Mouse (Mus musculus): Measurements from ENCODE around the gene Nedd4. TPM values are rescaled to one million over a fixed set of nuclear protein-coding genes. Genes with fewer than 3 reads are reported as not detected.

The Nedd4 gene
- polyA plus RNA-seq (2016; fragmentation: Nextera tagmentation; extraction: Ambion mirVana), result 624 and 643 TPM in 2 replicates

DNA sequence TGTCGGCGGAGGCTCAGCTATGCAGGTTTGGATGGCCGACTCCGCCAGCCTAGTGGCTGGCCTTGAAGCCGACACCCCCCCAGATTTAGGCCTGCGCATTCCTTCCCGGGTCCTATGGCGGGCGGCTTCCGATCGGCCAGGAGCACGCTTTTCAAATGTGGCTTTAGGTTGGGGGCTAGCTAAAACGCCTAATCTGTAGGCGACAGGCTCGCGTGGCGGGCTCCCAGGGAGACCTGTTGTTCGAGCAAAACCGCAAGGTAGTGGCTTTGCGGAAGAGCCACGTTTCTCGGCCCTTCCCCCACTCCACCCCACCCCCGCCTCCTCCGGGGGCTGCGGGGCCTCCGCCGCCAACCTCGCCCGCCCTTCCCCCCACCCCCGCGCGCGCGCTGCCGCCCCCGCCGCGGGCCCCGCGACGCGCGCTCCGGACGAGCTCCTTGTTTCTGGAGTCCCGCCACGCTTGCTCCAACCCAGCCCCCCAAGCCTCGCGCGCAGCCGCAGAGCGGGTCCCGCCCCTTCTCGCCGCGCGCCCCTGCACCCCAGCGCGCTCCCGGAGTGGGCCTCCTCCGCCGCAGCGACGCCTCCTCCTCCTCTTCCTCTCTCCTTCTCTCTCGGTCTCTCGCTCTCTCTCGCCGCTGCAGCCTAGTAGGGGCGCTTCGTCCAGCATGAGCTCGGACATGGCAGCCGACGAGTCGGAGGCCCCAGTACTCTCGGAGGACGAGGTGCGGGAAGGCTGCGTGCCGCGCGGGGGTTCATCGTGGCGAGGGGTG, at the start of gene Nedd4:
TSS of gene Nedd4 (plus strand) at position 452 of the 767 bp plus-strand sequence.
- ATAC-seq (ENCODE audit: insufficient number of reproducible peaks, low FRiP score), result peak; percentile 94
- WGBS, result 1% methylated on average over 73 of the region's 83 CpGs

DNA sequence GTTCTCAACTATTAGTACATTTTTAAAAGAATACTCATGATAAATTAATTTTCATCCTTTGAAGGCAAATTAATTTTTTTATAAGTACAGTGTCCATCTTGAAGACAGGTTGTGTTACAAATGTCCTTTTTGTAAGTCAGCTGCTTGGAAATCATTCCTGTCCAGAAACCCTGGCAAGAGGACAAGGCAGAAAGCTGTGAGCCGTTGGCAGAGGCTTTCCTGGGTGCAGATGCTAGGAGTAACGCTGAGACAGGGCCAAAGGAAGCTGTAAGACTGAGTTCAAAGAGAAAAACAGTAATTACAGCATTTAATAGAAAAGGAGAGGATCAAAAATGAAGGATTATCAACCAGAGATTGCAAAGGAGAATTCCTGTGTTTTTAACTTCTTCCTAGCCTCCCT, 48.3 kb upstream of the Nedd4 start:
- Histone ChIP-seq H3K36me3 (peaks cover 43% of the 10 kb centered on the region), H3K4me1 (replicated peaks) (no peaks in the 10 kb centered on the region), H3K9ac (no peak overlapping the region), H3K9me3 (replicated peaks) (no peaks in the 10 kb centered on the region), H3K27ac (ENCODE audit: poor library complexity, severe bottlenecking) (no peak overlapping the region), H3K27me3 (replicated peaks) (no peaks in the 10 kb centered on the region), H3K4me2 (no peak overlapping the region), H3K4me3 (no peak overlapping the region)
- ATAC-seq (ENCODE audit: insufficient number of reproducible peaks, low FRiP score), result no peak
- 74% methylated on average over 2 of the region's 2 CpGs for WGBS

More for the DNA sequence above, at the start of gene Nedd4:
- H3K4me3 ChIP-seq, result peak within 1 kb of the TSS; percentile 100
- peak within 1 kb of the TSS; percentile 100 for H3K9ac ChIP-seq
- H3K9me3 ChIP-seq (replicated peaks), result no peaks in the 10 kb centered on the region
- no peaks in the 10 kb centered on the region for H3K27me3 ChIP-seq (replicated peaks)
- H3K4me2 ChIP-seq, result peak within 1 kb of the TSS; percentile 99
- peak within 1 kb of the TSS; percentile 100 for H3K27ac ChIP-seq (ENCODE audit: poor library complexity, severe bottlenecking)
- peaks cover 30% of the 10 kb centered on the region for H3K4me1 ChIP-seq (replicated peaks)
- peaks cover 32% of the 10 kb centered on the region for H3K36me3 ChIP-seq

DNA sequence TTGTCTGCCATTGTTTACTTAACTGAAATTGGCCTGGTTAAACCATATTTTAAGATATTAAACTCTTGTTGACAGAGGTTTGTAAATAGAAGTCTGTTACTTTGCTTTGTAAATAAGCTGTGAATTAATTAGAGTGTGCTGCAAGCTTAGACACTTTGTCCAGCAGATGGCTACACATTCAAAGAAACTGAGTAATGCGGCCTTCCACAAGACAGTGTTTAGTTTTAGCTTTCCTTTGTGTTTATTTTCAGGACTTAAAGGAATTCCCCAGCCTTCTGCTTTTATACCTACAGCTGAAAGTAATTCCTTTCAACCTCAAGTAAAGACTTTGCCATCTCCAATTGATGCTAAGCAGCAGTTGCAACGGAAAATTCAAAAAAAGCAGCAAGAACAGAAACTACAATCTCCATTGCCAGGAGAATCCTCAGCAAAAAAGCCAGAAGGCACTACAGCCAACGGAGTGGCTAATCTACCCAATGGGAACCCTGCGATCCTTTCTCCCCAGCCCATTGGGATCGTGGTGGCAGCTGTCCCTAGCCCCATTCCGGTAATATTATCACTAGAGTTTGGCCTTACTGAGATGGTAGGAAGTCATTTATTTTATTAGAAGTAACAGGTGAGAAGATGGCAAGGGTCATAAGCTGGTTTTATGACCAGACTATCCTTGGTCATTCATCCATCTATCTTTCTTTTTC, 47.2 kb upstream of the Nedd4 start:
- Histone ChIP-seq H3K9me3 (replicated peaks) (no peaks in the 10 kb centered on the region), H3K4me2 (no peak overlapping the region), H3K27me3 (replicated peaks) (no peaks in the 10 kb centered on the region), H3K36me3 (peaks cover 46% of the 10 kb centered on the region), H3K27ac (ENCODE audit: poor library complexity, severe bottlenecking) (no peak overlapping the region), H3K9ac (0 out of 2 replicates have a peak overlapping the region, but pooled peaks have one; percentile 30), H3K4me3 (no peak overlapping the region), H3K4me1 (replicated peaks) (no peaks in the 10 kb centered on the region)
- no peak for ATAC-seq (ENCODE audit: insufficient number of reproducible peaks, low FRiP score)
- WGBS, result 79% methylated on average over 6 of the region's 6 CpGs

DNA sequence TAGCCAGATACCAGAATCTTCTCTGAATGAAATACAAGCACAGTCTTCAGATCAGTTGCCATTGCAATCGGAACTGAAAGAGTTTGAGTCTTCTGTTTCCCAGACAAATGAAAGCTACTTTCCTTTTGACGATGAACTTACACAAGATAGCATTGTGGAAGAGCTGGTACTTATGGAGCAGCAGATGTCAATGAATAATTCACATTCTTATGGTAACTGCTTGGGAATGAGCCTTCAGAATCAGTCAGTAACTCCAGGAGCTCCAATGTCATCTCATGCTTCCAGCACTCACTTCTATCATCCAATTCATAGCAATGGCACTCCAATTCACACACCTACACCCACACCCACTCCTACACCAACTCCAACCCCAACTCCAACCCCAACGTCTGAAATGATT, 44.1 kb upstream of the Nedd4 start:
- 82% methylated on average over 3 of the region's 3 CpGs for WGBS

DNA sequence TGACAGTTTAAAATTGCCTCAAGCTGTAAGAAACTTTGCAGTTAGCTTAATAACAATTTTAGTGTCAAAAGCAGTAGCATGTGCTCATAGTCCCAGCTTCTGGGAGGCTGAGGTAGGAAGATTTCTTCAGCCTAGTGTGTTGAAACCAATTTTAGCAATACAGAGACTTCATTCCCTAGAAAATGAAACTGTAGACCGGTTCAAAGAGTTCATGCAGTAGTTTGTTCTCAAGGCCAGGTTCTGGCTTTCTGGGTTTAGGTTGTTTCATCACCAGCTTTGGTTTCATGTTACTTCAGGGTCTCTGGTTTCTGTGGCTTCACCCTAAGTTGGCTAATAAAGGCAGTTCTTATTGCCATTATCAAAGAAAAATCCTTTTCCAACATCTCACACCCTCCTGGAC, 38.5 kb upstream of the Nedd4 start:
- Histone ChIP-seq H3K27ac (ENCODE audit: poor library complexity, severe bottlenecking) (no peak overlapping the region), H3K4me2 (no peak overlapping the region), H3K4me3 (no peak overlapping the region), H3K27me3 (replicated peaks) (no peaks in the 10 kb centered on the region), H3K4me1 (replicated peaks) (peaks cover 14% of the 10 kb centered on the region), H3K36me3 (peaks cover 10% of the 10 kb centered on the region), H3K9me3 (replicated peaks) (no peaks in the 10 kb centered on the region), H3K9ac (no peak overlapping the region)
- no peak for ATAC-seq (ENCODE audit: insufficient number of reproducible peaks, low FRiP score)
- WGBS, result 93% methylated on average over 1 of the region's 1 CpGs

More for the DNA sequence above, 44.1 kb upstream of the Nedd4 start:
- Histone ChIP-seq H3K4me2 (no peak overlapping the region), H3K4me3 (no peak overlapping the region), H3K4me1 (replicated peaks) (no peaks in the 10 kb centered on the region), H3K9me3 (replicated peaks) (no peaks in the 10 kb centered on the region), H3K27ac (ENCODE audit: poor library complexity, severe bottlenecking) (no peak overlapping the region), H3K9ac (no peak overlapping the region), H3K36me3 (peaks cover 37% of the 10 kb centered on the region), H3K27me3 (replicated peaks) (no peaks in the 10 kb centered on the region)
- no peak for ATAC-seq (ENCODE audit: insufficient number of reproducible peaks, low FRiP score)

DNA sequence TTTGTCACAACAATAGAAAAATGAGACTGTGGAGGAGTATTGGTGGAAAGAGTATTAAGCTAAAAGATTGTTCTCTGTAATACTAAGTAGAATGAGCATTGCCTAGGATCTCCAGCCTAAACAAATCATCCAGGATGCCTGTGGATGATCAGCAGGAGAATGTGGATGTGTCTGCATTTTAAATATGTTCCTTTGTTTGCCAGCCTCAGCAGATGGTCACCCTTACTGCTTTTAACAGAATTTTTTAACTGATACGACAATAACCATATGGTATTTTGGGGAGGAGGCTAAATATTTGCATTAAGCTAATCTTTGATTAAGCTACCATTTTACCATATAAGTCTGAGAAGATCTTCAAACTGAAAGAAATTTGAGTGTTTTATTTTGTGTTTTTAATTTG, 34.5 kb upstream of the Nedd4 start:
- H3K4me1 ChIP-seq (replicated peaks), result peaks cover 20% of the 10 kb centered on the region
- no peak overlapping the region for H3K4me3 ChIP-seq
- no peak for ATAC-seq (ENCODE audit: insufficient number of reproducible peaks, low FRiP score)
- no peak overlapping the region for H3K4me2 ChIP-seq
- H3K27me3 ChIP-seq (replicated peaks), result no peaks in the 10 kb centered on the region
- H3K9ac ChIP-seq, result no peak overlapping the region
- WGBS, result 67% methylated on average over 1 of the region's 1 CpGs
- no peaks in the 10 kb centered on the region for H3K36me3 ChIP-seq
- H3K9me3 ChIP-seq (replicated peaks), result no peaks in the 10 kb centered on the region
- H3K27ac ChIP-seq (ENCODE audit: poor library complexity, severe bottlenecking), result peak overlapping the region; percentile 54; the same call in 1 of the 2 replicates

DNA sequence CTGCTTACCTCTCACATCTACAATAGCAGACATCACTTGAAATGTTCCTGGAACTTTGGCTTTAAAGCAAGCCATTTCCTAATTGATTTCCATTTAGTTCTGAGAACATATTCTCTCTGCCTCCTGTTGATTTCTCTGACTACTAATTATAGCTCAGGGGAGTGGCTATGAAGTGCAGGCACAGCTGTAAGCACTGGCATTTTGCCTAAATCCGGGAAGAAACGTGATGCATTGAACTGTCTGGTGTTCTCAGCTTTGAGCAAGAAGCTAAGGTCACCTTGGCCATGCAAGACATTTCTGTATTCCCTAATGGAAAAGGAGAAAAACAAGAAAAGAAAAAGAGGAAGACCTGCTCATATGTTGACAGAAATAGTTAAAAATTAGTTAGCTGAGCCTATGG, 33.6 kb upstream of the Nedd4 start:
- H3K27ac ChIP-seq (ENCODE audit: poor library complexity, severe bottlenecking), result peak overlapping the region; percentile 94
- H3K36me3 ChIP-seq, result no peaks in the 10 kb centered on the region
- H3K9me3 ChIP-seq (replicated peaks), result no peaks in the 10 kb centered on the region
- H3K4me2 ChIP-seq, result no peak overlapping the region
- no peak; the same call in 1 of the 2 replicates for ATAC-seq (ENCODE audit: insufficient number of reproducible peaks, low FRiP score)
- no peak overlapping the region for H3K9ac ChIP-seq
- H3K4me1 ChIP-seq (replicated peaks), result peaks cover 20% of the 10 kb centered on the region
- no peaks in the 10 kb centered on the region for H3K27me3 ChIP-seq (replicated peaks)
- 8% methylated on average over 2 of the region's 2 CpGs for WGBS
- H3K4me3 ChIP-seq, result no peak overlapping the region

DNA sequence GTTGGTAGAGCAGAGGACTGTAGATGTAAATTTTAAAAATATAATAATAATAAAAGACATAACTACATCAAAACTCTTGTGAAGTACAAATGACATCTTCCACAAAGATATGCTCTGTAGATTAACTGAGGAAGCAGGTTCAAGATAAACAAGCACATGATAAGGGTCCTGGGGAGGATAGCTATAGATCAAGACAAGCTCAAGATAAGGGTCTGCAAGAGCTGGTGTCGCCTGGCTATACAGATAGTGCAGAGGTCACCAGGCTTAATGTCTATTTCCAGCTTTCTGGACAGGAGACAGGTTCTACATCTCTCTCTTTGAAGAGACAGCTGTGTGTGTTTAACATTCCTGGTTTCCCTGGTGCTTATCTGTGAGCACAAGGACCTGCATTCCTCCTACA, 29.9 kb upstream of the Nedd4 start:
- WGBS, result 4% methylated on average over 1 of the region's 1 CpGs
- Histone ChIP-seq H3K4me1 (replicated peaks) (peaks cover 16% of the 10 kb centered on the region), H3K4me2 (no peak overlapping the region), H3K27ac (ENCODE audit: poor library complexity, severe bottlenecking) (no peak overlapping the region), H3K4me3 (no peak overlapping the region), H3K36me3 (no peaks in the 10 kb centered on the region), H3K9ac (no peak overlapping the region), H3K27me3 (replicated peaks) (no peaks in the 10 kb centered on the region), H3K9me3 (replicated peaks) (no peaks in the 10 kb centered on the region)
- ATAC-seq (ENCODE audit: insufficient number of reproducible peaks, low FRiP score), result no peak

DNA sequence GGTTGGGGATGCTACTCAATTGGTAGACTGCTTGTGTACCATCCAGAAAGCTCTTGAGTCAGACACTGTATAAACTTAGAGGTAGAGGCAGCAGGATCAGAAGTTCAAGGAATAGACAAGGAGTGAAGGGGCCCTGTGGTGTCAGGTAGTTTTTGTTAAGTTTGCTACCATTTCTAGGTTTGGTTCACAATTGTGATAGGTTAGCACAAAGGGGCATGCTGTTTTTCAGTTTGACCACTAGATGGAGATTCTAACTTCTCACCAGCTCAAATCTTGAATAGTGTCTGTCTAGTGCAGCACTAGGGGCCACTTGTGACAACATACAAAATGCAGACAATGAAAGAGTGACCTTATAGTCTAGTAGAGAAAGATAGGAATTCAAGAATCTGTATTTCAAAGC, 27.0 kb upstream of the Nedd4 start:
- Histone ChIP-seq H3K4me1 (replicated peaks) (peaks cover 15% of the 10 kb centered on the region), H3K27ac (ENCODE audit: poor library complexity, severe bottlenecking) (no peak overlapping the region), H3K9ac (no peak overlapping the region), H3K9me3 (replicated peaks) (no peaks in the 10 kb centered on the region), H3K4me2 (no peak overlapping the region), H3K27me3 (replicated peaks) (no peaks in the 10 kb centered on the region), H3K36me3 (no peaks in the 10 kb centered on the region), H3K4me3 (no peak overlapping the region)
- ATAC-seq (ENCODE audit: insufficient number of reproducible peaks, low FRiP score), result no peak

DNA sequence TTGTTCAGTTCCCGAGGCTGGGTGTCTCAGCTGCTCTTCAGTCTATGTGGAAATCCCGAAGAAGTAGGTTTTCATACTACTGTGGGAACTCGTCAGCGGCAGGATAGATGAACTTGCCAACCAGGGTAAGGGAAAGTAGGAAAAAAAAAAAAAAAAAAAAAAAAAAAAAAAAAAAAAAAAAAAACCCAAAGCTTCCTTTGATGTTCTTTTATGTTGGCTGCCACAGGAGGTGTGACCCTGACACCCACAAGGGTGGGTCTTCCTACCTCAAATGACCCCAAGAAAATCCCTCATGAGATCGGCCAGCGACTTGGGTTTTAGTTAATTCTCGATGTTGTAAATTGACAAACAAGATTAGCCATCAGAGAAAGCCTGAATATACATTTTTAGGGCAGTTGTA, 25.6 kb upstream of the Nedd4 start:
- Histone ChIP-seq H3K36me3 (no peaks in the 10 kb centered on the region), H3K4me1 (replicated peaks) (peaks cover 27% of the 10 kb centered on the region), H3K4me2 (no peak overlapping the region), H3K9me3 (replicated peaks) (no peaks in the 10 kb centered on the region), H3K4me3 (no peak overlapping the region), H3K27ac (ENCODE audit: poor library complexity, severe bottlenecking) (no peak overlapping the region), H3K9ac (no peak overlapping the region), H3K27me3 (replicated peaks) (no peaks in the 10 kb centered on the region)
- no peak for ATAC-seq (ENCODE audit: insufficient number of reproducible peaks, low FRiP score)
- WGBS, result 82% methylated on average over 7 of the region's 7 CpGs

DNA sequence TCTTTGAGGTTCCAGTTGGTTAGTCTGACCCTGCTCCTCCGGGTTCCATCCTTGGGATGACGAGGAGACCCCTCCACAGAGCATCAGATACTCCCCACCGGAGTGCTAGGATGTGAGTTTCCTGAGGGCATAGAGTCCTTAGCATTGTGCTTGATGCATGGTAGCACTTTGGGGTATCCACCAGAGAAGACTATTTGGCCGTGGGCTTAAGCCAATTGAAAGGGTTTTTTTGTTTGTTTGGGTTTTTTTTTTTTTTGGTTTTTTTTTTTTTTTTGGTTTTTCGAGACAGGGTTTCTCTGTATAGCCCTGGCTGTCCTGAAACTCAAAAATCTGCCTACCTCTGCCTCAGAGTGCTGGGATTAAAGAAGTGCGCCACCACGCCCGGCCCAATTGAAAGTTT, 24.9 kb upstream of the Nedd4 start:
- ATAC-seq (ENCODE audit: insufficient number of reproducible peaks, low FRiP score), result no peak
- no peak overlapping the region for H3K27ac ChIP-seq (ENCODE audit: poor library complexity, severe bottlenecking)

More for the DNA sequence above, 24.9 kb upstream of the Nedd4 start:
- no peaks in the 10 kb centered on the region for H3K27me3 ChIP-seq (replicated peaks)
- no peak overlapping the region for H3K4me2 ChIP-seq
- H3K9me3 ChIP-seq (replicated peaks), result no peaks in the 10 kb centered on the region
- H3K4me1 ChIP-seq (replicated peaks), result peaks cover 29% of the 10 kb centered on the region
- H3K4me3 ChIP-seq, result no peak overlapping the region
- 85% methylated on average over 8 of the region's 8 CpGs for WGBS
- no peaks in the 10 kb centered on the region for H3K36me3 ChIP-seq
- H3K9ac ChIP-seq, result no peak overlapping the region
